Mouse (Mus musculus): ENCODE data around the gene Man2a2.

DNA sequence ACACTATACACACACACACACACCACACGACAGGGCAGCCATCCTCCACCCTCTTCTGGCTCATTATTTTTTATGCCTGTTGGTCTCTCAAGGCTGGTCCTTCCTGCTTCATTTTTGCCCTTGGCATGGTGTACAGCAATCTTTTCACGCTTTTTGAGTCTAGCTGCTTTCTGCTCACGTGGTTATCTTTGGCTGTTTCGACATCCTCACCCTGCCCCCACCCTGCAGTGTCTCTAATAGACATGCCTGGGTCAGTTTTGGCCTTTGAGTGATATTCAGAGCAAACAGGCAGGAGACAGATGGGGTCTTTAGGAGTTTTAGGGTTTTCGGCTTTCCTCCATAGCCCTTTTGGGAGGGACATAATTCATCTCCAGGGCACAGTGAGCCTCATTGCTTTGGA is 24.3 kb downstream of the Man2a2 start:
- TF ChIP-seq CTCF (IDR thresholded peaks at IDR 0.05; ENCODE audit: low read depth) (no peak), EP300 (IDR thresholded peaks at IDR 0.05; ENCODE audit: low read depth) (no peak)

All from heart, postnatal 0 days (tissue).